Mouse (Mus musculus) forelimb bud, embryonic 11.5 days (tissue): ENCODE results near the gene Nedd4.

Source experiments
- DNase-seq: peaks from one replicate; pipeline ENCODE4 v3.0.0-alpha.2; 2012; ENCODE audit warnings: low read depth, low spot score

Nedd4 gene

DNA sequence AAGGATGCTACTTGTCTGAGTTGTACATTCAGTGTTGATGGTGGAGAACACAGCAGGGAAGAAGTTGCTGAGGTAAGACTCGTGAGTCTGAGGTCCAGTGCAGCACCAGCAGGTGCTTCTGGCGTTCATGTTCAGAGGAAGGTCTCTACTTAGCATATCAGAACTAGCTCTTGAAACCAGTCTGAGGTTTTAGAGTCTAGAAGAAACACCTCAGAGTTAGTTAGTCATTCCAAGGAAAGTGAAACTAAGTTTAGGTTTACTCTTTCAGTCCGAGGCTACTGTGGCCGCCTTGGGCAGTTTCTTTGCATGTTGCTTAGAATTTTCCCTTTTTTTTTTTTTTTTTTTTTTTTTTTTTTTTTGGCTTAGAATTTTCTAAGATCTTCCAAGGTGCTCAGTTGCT, 16.6 kb downstream of the Nedd4 start:
- no peak for DNase-seq

GRCm38 (mm10) chr9:72681652-72682228, 19.6 kb downstream of the Nedd4 start:
- no peak for DNase-seq

DNA sequence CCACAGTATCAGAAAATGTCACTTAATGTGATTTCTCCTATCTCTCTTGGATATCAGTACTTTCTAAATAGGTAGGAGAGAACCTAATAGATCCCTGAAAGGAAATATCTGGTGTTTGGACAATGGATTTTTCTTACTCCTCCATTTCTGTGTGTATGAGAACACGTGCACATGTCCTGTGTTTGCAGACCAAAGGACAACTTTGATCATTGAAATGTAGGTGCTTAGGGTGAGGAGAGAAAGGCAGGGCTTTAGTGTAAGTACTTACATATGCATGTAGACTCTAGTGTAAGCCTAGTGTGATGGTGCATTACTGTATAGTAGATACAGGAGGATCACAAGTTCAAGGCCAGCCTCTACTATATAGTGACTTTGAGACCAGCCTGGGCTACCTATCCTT, 21.1 kb downstream of the Nedd4 start:
- no peak for DNase-seq

DNA sequence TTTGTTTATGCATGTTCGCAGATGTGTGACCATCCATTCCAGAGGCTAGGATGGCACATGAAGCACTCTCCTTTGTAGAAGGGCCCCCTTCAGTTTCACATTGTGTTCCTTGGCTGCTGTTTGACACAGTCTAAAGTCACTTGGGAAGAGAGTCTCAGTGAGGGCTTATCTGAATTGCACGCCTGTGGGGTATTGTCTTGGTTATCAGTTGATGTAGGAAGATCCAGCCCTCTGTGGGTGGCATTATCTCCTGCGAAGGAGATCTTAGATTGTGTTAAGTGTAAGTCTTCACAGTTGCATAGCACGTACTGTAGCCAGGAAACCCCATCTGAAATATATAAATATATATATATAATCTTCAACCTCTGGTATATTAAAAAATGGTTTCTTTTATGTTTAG, 23.1 kb downstream of the Nedd4 start:
- no peak for DNase-seq

- DNase-seq: no peak
These were observed 24.4 kb downstream of the Nedd4 start for GRCm38 (mm10) chr9:72686506-72686905.

DNA sequence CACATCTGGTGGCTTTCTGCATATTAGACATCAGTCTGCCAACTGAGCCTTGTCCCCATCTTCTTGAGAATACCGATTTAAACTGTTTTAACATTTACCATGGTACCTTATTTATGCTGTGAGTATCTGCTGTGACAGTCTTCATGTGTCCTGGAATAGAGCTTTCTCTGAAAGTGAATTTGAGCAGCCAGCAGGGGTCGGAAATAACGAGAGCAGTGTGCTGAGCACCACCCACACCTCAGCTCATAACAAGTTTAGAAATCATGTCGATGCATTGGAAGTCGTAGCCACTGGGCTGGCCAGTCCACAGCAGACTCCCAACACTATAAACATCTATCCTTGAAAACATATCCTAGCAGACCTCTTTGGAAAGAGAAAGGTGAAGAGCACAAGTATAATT, 27.4 kb downstream of the Nedd4 start:
- no peak for DNase-seq

- no peak for DNase-seq
These were observed 28.7 kb downstream of the Nedd4 start for GRCm38 (mm10) chr9:72690811-72691210.

- DNase-seq: no peak
These were observed 29.8 kb downstream of the Nedd4 start for GRCm38 (mm10) chr9:72691942-72692341.

- no peak for DNase-seq
These were observed 31.0 kb downstream of the Nedd4 start for GRCm38 (mm10) chr9:72693081-72693696.

- DNase-seq: no peak
These were observed 31.7 kb downstream of the Nedd4 start for GRCm38 (mm10) chr9:72693861-72694260.

GRCm38 (mm10) chr9:72696508-72696907, 34.4 kb downstream of the Nedd4 start:
- DNase-seq: no peak

DNA sequence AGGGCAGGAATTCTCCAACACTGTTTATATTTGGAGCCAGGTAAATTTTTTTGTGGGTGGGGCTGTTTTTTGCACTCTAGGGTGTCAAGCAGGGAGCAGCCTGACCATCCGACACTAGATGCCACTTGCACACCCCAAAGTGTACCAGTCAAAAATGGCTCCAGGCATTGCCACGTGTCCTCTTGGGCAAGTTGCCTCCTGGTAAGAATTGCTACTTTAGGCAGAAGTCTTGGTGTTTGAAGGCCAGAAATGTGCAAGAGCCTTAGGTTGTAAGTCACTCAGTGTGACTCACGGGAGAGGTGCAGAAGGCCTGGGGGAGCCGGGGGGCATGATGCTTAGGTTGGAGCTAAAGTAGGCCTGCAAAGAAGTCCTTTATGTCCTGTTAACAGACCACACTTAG, 35.6 kb downstream of the Nedd4 start:
- DNase-seq: no peak

DNA sequence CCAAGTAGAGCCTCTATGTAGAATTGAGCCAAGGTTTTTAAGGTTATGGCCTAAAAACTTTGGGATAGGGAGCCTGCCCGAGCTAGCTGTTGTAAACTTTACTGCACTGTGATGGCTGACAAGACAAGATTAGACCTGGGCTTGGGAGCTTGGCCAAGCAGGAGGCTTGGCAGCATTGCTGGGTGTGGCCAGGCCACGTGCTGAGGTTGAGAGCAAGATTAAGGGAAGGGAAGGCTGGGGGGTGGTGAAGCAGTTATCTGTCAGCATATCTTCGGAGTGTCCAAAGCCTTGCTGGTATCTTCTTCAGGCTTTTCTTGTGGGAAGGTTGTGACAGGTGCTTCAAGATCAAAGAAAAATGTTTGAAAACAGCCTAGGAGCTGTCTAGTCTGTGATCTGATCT, 37.6 kb downstream of the Nedd4 start:
- DNase-seq: no peak

GRCm38 (mm10) chr9:72701441-72701840, 39.3 kb downstream of the Nedd4 start:
- no peak for DNase-seq

DNA sequence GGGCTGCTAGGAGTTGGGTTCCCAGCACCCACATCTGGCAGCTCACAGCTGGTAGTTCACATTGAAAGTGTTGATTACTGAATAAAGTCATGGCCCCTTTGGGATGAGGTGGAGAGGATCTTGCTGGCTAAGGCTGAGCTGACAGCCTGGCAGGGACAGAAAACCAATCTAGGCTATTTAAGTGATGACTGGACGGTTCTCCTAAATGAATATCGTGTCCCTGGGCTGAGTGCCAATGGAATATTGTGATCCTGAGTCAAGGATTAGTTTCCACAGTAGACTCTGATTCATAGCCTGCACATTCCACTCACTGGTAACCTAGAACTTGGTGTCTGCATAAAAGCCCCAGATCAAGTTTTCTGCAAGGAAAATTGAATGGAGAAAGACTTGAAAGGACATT, 39.9 kb downstream of the Nedd4 start:
- DNase-seq: no peak

DNA sequence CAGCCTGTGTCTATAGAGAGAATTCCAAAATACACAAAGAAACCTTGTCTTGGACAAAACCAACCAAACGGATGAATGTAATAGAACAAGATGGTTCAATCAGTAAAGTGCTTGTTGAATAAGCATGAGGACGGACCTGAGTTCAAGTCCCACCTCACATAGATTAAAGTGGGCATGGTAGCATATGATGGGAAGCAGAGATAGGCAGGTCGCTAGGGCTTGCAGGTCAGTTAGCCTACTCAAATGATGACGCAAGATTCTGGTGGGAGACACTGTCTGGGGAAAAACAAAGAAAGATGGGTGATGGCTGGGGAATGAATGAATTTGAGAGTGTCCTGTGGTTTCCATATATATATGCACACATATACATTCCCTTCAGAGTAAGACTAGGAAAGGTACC, 41.0 kb downstream of the Nedd4 start:
- DNase-seq: no peak

DNA sequence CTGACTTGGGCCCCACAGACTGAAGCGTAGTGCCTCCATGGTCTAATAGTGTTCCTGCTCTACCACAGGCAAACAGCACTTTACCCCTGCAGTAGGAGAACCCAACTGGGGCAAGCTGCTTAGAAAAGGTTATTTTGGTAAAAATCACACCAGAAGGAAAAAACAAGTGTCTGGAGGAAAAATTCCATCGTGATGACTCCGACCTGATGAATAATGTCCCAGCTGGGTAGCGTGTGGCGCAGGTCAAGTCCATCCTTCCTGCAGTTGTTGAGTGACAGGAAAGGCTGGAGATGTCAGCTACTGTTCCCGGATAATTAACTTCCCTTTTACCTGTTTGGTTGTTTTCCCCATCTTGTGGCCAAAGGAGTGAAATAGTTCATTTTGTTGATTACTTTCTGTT, 41.6 kb downstream of the Nedd4 start:
- DNase-seq: no peak

DNA sequence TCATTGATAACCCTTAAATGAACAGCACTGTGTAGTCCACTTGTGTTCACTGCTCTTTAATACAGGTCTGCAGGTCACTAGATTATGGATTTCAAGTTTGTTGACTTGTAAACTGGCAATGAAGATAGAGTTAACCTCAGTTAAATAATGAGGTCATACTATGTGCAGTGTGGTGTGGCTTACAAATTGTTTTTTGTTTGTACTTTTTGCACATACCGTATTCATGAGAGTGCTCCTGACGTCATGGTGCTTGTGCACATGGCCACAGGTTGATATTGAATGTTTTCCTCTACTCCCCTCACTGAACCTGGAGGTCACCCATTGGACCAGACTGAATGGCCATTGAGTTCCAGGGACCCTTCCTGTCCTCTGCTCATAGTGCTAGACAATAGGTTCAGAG, 43.1 kb downstream of the Nedd4 start:
- DNase-seq: no peak

- DNase-seq: no peak
These were observed 45.9 kb downstream of the Nedd4 start for GRCm38 (mm10) chr9:72707999-72708398.

DNA sequence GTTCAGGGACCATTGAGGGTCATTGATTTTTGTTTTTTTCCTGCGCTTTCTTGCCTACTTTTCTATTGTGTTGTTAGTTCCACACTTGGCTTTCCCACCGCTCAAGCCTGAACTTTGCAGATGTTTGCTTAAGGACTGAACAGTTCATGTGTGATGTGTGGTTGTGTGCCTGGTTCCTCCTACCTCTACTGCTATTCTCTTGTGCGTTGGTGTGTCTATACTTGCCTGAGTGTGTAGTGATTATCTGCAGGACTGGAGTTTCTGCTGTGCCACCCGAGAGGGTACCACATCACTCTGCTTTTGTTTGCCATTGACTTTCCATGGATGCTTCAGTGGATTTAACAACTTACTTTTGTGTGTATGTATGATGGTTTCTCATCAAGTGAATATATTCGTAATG, 46.5 kb downstream of the Nedd4 start:
- no peak for DNase-seq

GRCm38 (mm10) chr9:72710060-72710459, 47.9 kb downstream of the Nedd4 start:
- no peak for DNase-seq

DNA sequence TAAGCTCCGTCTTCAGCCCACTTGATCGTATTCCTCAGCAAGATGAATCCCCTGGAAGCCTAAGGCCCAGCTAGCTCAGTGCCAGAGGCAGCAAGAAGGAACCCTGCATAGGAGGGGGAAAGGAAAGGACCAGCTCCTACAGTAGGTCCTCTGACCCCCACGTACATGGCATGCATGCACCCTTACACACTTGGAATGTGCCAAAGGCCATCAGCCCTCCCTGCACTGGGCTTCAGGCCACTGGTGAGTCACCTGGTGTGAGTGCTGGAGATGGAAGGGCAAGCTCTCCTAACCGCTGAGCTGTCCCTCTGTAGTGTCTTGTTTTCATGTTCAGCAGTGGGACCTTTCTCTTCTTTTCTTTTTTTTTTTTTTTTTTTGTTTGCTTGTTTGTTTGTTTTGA, 52.8 kb downstream of the Nedd4 start:
- DNase-seq: no peak

DNA sequence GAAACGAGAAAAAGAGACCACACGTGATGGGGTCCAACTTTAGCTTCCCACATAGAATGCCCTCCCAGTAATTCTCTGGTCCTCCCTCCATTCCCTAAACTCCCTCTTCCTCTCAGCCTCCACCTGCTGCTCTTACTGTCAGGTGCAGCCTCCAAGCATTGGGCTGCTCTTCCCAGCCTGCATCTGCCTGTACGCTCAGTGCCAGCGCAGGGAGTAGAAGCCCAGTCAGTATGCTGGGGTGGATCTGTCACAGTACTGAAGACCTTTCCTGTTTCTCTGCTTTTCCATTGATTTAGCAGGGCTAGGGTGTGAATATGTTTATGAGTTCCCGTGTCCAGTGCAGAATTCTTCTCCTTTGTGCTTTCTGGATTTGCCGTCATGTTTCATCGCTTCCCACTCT, 54.1 kb downstream of the Nedd4 start:
- DNase-seq: no peak

DNA sequence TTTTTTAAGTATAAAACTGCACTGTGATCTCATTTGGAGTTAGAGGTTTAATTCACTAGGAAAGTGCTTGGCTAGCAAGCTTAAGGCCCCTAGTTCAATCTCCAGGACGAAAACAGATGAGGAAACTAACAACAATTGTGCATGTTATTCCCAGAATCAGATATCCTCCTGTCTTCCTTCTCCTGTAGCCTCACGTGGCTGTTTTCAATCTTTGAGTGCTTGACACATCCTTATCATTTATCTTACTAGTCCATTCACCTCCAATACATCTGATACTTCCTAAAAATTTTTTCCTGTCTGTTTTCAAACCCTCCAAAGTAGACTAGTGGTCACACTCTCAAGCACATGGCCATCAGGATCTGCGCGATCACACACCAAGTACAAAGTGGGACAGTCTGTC, 57.0 kb downstream of the Nedd4 start:
- DNase-seq: no peak
